ENCODE assay signal across 8 mouse cellular contexts in genomic region chr9:31211690-31212499, GRCm38 (mm10). TPM values are rescaled to one million over a fixed set of nuclear protein-coding genes. Genes with fewer than 3 reads are reported as not detected.
DNase-seq lines count a peak whose midpoint lies in the region; ATAC-seq lines count a peak whose summit lies in the region.

TSS of gene Aplp2 (minus strand) at chr9:31211815.

- intact Hi-C loops in gastrocnemius, postnatal 14 days (cut with DNase I; ENCODE audit: low total_unique reads), result loop anchor here (5.0 kb wide), 1 partner anchor 70 kb away; the partner anchor contains the start of gene Prdm10
- intact Hi-C loops in left cerebral cortex, postnatal 10 days (cut with DNase I), result loop anchor here (2.0 to 5.0 kb wide), 2 partner anchors 35 to 69 kb away; partner anchors contain the start of gene Prdm10

- DNase-seq in adrenal gland, adult (ENCODE audit: inconsistent age in 2 of 2, low spot score in 1 of 2), result peak; percentile 98 to 100
- peak; percentile 99 for DNase-seq in embryo, embryonic 10.5 days (ENCODE audit: low spot score)
- DNase-seq in gastrocnemius, postnatal 14 days, result peak; percentile 97
- DNase-seq in left cerebral cortex, postnatal 10 days (ENCODE audit: extremely low spot score in 1 of 2, low spot score in 2 of 2), result peak; percentile 98
- DNase-seq in right cerebral cortex, postnatal 25 days, result peak; percentile 95
- DNase-seq in urinary bladder, postnatal 4 days (ENCODE audit: low spot score in 2 of 2), result peak; percentile 96 to 97

- peak; percentile 98 for ATAC-seq in inflammation-experienced regulatory T-cells, adult 6 months
- ATAC-seq in megakaryocyte-erythroid progenitor cell, adult 5-6 weeks (replicated peaks; ENCODE audit: low FRiP score, low TSS enrichment, poor library complexity, severe bottlenecking), result peak; percentile 95

RNA-seq across cellular contexts. Expression of gene Aplp2, which starts in this region (rescaled TPM):
- 100 to 1,000 TPM; 121 to 129 TPM for total RNA-seq in gastrocnemius, postnatal 14 days (2021)
- 100 to 1,000 TPM in 1 of 3 experiments, 10 to 100 TPM in 2; 65.4 to 108 (median 70.8) TPM for polyA plus RNA-seq in inflammation-experienced regulatory T-cells, adult 6 months (2017; shearing (Covaris generic))
- total RNA-seq in left cerebral cortex, postnatal 10 days (2021), result 100 to 1,000 TPM; 480 to 510 TPM
- total RNA-seq in megakaryocyte-erythroid progenitor cell, adult 5-6 weeks (2014; fragmentation: Nextera tagmentation), result 250 and 255 TPM in 2 replicates
- 258 and 279 TPM in 2 replicates for total RNA-seq in megakaryocyte-erythroid progenitor cell, adult 5-6 weeks (2017)

Comparison
In these comparisons a context has a peak if more than half of its experiments do, and no peak if none do; other contexts are left out.
1. Peak in every context shown above with its lines: DNase-seq and ATAC-seq.